Mouse (Mus musculus): Measurements from ENCODE around the gene 1700019D03Rik. TPM values are rescaled to one million over a fixed set of nuclear protein-coding genes. Genes with fewer than 3 reads are reported as not detected.

The 1700019D03Rik gene
- polyA plus RNA-seq, 1 experiment = not detected

DNA sequence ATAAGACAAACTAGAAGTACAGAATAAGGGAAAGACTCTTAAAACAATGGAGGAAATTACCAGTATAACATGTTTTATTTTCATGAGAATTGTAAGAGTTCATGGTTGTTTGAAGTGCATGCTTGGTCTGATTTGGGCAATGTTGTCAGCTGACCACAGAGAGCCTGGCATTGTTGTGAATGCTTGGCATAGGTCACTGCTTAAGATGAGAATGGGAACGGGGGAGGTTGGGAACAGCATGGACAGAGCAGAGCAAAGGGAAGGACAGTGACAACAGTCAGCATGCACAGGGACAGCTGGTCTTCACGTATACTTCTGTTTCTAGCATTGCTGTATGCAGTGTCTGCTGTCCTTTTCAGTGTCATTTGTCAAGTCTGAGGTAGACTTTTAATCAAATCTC lies 135.8 kb downstream of the 1700019D03Rik start:
- no peak for TF ChIP-seq GATA1 (IDR thresholded peaks at IDR 0.05; ENCODE audit: low read length)

Other genes starting within 250 kb of the 1700019D03Rik start
- not detected in 2 replicates for gene Inpp1, start 202.5 kb downstream of the 1700019D03Rik start, polyA plus RNA-seq (2012)
- gene Hibch, start 175.2 kb downstream of the 1700019D03Rik start, polyA plus RNA-seq (2012) = 1.1 and 1.5 TPM in 2 replicates
- gene Mstn, start 41.5 kb upstream of the 1700019D03Rik start, polyA plus RNA-seq (2012) = not detected in 2 replicates
- not detected in 2 replicates for gene 1700019A02Rik, start 167.5 kb upstream of the 1700019D03Rik start, polyA plus RNA-seq (2012)